Mouse (Mus musculus): ENCODE data around the gene 2610528A11Rik.

DNA sequence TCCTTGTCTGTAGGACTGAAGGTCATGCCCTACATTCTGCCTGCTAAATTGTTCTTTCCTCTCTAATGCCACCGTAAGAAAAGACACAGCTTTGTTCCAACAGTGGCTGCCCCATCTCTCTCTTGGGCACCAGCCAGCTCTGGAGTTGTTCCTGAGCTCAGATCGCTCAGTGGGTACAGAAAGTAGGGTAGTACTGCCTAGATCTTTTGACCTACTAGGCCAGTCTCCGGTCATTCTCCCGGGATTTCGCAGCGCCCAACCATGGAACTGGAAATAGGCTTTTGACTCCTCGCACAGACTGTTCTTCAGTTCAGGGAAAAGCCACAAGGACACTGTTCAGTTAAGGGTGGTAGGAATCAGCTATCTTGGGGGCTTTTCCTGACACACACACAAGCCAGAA, 891 bp downstream of the 2610528A11Rik start:
- TF ChIP-seq POLR2A (IDR thresholded peaks at IDR 0.05; ENCODE audit: low read depth, low read length) (no peak), CTCF (conservative IDR thresholded peaks at IDR 0.05; ENCODE audit: insufficient read depth, insufficient read length, low read depth, low read length) (no peak)

Data from kidney, adult 2 months (tissue).